Mouse (Mus musculus): ENCODE measurements around the gene Pard3b.

DNA sequence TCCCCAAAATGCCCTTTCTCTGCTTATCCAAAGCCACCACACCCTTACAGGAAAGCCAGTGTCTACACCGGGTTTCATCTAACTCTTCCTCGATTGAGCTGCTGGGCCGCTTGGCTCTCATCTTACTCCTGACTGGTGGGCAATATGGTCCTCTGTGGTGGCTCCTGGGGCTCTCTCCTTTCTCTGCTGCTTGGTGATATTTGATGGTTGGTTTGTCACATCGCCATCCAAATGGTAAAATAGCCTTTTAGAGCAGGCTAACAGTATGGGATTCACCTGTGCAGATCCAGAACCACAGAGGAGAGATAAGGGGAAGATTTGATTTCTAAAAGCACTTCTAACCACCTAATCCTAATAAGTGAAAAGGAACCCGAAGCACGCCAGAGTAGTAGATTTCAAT lies 986.2 kb downstream of the Pard3b start:
- no peak for TF ChIP-seq CTCF (conservative IDR thresholded peaks at IDR 0.05; ENCODE audit: low read length)
- no peak for TF ChIP-seq POU5F1 (IDR thresholded peaks at IDR 0.05; ENCODE audit: borderline replicate concordance, low read length)
